Mouse (Mus musculus) cerebellum, adult 2 months (tissue): Measurements from ENCODE around the gene Ndrg3.

ENCODE experiments used
- CTCF ChIP-seq: fragments of 200-500 bp; IDR thresholded peaks from 2 replicates; pipeline ENCODE4 v1.5.1; 2011; ENCODE audit warnings: low read depth, mild to moderate bottlenecking, control low read depth, low read length, moderate library complexity, borderline replicate concordance; ENCODE audit not compliant: insufficient read depth
- POLR2A ChIP-seq: fragments of 200-500 bp; IDR thresholded peaks from 2 replicates; pipeline ENCODE4 v1.6.1; 2011; ENCODE audit warnings: low read length, control low read depth, borderline replicate concordance; ENCODE audit not compliant: insufficient read depth

DNA sequence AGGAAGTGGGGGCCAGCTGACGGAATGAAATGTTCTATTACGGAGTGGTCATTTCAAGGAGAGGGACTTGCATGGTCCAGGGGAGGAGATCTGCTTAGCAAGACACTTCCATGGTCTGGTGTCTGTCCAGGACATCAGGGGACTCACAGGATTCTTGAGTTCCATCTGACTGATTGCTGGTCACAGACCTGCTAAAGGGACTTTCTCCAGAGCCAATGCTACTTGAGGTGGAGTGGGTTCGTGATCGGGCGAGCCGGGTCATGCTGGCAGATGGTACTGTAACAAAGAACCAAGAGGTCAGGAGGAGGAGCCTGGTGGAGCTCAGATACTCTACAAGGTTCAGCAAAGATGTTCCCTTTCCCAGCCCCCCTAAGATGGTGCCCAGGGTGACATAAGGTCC, 63.2 kb downstream of the Ndrg3 start:
- TF ChIP-seq CTCF: no peak
- TF ChIP-seq POLR2A: no peak
